Mouse (Mus musculus): Measurements from ENCODE around the gene Fgf15. TPM values are rescaled to one million over a fixed set of nuclear protein-coding genes. Genes with fewer than 3 reads are reported as not detected.
A peak's percentile ranks its signal among the peaks of the same experiment; 100 is the strongest.

Gene Fgf15
- total RNA-seq, 2 experiments from 2014 or later = not detected

DNA sequence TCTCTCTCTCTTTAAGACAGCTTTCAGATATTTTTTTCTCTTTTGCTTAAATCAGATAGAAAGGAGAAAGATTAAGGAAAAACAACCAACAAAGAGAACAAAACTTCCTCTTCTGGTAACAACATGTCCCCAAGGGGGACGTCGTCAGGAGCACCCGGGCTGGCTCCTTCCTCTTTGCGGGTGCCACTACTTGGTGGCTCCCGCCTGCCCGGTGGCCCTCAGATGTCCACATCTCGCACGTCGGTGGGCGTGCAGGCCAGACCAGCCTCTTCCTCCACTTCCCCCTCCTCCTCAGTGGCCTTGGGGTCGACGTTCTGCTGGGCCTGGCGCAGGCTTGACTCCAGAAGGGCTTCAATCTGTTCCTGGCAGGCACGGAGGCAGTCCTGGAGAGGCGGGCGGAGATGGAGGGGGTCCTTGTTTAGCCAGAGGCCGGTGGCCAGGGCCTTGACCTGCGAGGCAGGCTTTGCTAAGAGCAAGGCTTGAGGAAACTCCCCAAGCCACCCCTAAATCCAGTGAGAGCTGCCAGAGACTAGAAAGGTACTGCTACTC is 36.1 kb downstream of the Fgf15 start:
- no peak for DNase-seq

DNA sequence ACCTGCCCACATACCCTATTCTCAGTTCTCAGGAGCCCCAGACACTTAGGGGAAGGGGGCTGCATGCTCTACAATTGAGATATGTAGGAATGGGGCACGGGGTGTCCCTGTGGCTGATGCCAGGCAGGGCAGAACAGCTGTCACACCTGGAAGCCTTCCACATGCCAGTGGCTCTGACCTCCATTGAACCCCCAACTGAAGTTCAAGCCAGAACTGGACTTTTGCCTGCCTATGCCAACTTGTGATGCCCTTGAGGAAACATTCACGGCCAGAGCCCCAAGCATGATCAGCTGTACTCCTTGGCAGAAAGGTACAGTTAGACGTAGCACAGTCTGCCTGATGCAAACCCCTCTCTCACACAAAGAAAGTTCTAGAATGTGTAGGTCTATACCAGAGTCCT is 37.0 kb downstream of the Fgf15 start:
- peak; percentile 43 to 50 for DNase-seq

DNA sequence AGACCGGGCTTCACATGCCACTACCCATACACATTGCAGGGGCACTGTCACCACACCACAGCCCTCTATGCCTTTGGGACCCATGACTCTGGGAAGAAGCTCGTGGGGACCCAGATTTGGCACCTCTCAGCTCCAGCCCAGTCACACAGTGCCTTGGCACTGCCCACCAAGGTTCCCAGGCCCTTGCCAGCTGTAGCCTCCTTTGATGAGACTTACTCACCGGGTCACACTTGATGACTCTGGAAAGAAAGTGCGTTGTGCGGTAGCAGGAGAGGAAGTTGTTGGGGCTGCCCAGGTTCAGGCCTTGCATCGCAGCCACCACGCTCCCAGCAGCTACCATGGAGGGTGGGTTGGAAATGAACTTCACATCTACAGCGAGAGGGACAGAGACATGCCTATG is 37.5 kb downstream of the Fgf15 start:
- DNase-seq = peak; percentile 59 to 69

DNA sequence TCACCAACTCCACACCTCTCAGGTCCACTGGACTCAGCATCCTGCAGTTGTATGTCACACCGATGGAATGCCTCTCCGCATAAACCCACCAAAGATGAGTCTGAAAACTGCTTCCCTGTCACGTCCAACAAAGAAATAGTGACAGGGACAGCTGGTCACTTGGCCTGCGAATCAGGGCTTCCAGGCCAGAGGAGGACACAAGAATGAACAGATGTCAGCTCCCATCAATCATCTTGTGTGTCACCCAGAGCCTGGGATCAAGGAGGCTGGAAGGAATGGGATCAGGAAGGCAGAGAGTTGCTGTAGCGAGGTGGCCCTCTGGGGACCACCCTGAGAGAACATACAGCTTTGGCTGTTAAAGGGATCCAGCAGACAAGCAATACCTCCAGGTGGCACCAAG is 38.6 kb downstream of the Fgf15 start:
- no peak for DNase-seq

DNA sequence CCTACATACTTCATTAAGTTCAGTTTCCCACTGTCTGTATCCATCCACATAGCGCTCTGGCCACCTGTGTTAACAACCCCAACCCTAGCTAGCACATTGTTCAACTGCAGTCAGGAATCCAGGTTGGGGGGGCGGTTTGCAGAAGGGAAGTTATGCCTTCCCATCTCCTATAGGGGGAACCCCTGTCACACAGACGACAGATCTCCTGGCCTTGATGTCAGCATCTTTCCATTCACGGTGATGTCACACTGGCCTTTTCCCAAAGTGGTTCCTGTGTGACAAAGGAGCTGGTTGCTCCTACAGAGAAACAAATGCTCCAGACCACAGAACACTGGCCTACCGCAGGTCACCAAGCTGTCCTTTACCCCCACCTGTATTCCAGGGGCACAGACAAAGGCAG is 39.2 kb downstream of the Fgf15 start:
- peak in 1 of 2 experiments; percentile 42 for DNase-seq

DNA sequence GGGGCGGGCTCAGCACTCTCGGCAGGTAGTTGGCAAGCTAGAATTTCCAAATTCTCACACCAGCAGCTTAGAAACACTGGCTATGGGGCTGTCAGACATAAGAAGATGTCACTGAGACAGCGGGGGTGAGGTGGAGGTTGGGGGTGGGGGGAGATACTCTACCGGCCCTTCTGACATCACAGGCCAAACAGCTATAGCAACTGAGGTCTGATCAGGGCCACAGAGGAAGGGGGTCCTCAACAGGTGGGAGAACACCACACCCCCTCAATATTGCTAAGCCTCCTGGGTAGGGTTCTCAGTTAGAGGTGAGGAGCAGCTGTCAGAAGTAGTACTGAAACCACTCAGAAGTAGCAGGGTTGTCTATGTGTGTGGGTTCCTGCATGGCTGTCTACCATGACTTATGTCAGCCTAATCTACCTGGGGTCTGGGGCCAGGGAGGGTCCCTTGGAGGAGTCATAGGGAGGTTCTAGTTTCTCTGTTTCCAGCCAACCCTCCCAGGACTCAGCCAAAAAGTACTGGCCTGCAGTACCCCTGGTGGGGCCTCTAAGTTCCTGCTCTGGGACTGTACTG is 40.1 kb downstream of the Fgf15 start:
- no peak for DNase-seq

DNA sequence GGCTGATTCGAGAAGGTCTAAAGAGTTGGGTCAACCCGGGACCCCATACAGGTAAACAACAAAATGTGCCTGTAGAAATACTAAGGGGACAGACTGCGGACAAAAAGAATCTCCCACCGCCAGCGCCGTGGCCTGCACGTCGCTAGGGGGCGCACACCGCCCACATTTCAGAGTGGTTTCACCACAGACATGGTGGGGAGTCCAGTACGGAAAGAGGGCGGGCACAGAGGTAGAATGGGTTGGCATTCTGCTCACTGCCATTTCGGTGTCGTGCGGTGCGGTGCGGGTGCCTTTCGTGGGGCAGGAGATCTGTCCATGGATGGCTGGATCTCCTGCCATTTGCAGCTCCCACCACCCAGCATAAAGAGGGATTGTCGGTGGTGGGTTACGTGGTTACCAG is 41.2 kb downstream of the Fgf15 start:
- peak; percentile 92 to 94 for DNase-seq

DNA sequence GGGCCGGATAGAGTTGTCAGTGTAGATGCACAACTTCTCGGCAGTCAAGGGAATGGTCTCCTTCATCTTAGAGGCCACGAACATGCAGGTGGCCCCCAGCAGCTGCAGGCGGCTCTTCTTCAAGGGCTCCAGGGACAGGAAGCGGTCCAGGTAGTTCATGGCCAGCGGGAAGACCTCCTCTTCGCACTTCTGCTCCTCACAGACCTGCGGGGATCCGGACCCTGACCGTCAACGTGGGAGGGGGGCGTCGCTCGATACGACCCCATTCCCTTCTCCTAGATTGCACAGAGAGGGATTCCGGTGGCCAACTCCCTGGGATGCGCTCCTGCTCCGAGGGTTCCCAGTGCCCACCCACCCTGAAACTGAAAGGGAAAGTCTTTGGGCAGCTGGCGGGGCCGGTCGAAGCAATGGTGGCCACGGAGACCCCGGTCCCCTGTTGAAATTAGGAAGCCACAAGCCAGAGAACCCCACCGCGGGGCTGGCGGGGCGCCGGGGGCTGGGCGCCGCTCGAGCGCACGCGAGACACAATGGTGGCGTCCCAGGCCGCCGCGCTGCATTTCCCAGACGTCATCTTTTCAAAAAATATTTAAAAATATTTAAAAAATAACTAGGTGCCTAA is 41.7 kb downstream of the Fgf15 start:
- DNase-seq = peak in 1 of 2 experiments; percentile 44

DNA sequence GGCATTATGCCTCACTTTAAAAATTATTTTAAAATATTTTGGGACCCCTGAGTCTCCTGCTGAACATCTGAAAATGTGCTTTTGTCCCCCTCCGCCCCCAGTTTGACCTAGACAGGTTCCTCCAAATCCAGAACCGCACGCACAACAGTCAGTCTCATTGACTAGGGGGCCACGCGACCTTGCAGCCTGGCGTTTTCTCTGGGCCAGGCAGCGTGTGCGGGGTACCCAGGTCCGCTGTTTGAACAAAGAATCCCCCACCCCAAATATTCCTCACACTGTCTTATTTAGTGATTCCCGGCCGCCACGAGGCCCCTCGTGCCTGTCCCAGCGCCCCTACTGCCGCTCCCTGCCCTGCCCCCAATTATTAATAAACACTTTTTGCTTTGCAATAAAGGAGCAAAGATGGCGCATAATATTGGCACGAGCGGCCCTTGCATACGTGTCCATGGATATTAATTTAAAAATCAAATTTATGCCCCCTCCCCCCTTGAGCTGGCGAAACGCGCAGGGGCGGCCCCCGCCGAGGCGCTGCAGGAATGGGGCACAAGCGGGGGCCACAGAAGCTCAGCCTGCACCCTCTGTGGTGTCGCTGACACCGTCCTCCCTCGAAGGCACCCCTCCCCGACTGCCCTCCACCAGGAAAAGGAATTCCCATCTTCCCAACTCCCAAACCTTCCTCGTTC is 42.5 kb downstream of the Fgf15 start:
- DNase-seq = peak in 1 of 2 experiments; percentile 47

DNA sequence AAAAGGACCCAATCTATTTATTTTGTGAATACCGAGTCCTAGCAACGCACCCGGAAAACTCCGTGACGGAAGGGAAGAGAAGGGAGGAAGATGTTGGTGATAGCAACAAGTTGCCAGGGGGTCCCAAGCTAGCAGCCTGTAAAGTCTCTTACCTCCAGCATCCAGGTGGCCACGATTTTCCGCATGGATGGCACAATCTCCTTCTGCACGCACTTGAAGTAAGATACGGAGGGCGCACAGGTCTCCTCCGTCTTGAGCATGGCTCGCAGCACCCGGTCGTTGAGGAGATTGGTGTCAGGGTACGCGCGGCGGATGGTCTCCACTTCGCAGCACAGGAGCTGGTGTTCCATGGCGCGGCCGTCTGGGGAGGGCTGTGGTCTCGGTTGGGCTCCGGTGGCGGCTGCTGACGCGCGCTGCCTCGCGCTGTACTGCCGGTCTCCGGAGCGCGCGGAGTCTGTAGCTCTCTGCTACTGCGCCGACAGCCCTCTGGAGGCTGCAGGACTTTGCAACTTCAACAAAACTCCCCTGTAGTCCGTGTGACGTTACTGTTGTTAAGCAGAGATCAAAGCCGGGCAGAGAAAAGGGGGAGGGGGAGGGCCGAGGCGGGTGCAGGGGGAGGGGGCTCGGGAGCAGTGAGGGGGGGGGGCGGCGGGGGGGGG is 43.1 kb downstream of the Fgf15 start, which contains the start of gene Ccnd1:
Ccnd1 (minus strand) TSS at position 582 of the 659 bp plus-strand sequence.
- DNase-seq = peak; percentile 81 to 87

DNA sequence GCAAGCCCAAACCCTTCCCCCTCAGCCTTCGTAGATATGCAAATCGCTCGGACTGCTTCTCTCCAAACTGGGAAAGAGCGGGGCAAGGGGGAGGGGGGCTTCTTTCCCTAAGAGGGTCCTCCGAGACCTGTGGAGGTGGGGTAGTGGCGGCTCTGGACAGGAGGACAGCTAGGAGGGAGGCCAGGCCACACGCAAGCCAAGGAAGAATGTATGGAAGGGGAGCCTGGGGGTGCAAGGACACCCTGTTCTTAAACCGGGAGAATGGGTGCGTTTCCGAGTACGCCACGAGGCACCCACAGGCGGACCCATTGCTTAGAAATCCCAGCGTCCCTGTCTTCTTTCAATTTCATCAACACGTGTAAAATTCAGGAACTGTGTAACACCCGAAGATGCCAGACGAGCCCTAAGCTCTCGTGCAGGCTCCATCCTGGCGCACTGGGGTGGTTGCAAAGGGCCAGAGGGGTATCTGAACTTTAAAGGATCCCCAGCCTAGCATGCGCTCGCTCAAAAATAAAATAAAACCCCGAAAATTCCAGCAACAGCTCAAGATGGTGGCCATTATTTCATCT is 43.8 kb downstream of the Fgf15 start:
- peak in 1 of 2 experiments; percentile 45 for DNase-seq

DNA sequence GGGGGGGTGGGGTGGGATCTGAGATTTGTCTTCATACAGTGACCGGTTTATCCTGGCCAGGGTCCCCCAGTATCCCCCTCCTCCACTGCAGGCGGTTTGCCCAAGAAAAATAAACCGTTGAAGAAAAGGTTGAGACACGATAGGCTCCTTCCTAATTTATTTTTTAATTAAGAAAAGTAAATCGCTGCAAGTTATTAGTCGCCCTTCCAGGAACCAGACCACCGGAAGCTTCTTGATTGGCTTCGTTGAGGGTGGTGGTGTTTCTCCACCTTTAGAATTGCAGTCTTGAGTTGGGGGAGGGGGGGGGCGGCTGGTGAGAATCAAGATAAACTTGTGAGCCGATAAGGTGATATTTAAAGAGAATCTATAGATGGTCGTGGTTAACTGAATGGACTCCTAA is 44.3 kb downstream of the Fgf15 start:
- no peak for DNase-seq

DNA sequence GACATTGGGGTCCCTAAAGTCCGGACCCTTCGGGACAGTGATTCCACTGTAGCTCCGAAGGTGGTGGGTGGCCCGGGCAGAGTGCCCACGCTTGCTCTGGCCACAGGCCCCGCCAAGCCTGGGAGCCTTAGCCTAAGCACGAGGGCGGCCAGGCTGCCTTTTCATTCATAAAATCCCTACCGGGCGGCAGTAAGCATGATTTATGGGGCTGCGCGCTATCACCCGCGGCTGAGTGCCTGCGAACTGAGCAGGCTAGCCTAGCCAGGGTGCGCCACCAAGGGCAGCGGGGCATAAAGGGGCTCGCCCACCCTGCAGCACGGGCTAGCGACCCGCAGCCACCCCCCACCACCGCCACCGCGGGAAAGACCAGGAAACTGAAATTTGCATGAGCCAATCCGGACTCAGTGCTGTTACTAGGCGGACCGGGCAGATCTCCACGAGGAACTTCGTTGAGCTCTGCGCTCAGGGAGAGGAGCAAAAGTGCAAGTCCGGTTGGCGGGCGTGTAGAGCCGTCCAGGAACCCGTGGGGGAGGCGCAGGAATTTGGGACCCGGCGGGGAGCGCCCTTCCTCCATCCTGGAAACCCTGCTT is 45.0 kb downstream of the Fgf15 start:
- DNase-seq = peak; percentile 93 to 95

DNA sequence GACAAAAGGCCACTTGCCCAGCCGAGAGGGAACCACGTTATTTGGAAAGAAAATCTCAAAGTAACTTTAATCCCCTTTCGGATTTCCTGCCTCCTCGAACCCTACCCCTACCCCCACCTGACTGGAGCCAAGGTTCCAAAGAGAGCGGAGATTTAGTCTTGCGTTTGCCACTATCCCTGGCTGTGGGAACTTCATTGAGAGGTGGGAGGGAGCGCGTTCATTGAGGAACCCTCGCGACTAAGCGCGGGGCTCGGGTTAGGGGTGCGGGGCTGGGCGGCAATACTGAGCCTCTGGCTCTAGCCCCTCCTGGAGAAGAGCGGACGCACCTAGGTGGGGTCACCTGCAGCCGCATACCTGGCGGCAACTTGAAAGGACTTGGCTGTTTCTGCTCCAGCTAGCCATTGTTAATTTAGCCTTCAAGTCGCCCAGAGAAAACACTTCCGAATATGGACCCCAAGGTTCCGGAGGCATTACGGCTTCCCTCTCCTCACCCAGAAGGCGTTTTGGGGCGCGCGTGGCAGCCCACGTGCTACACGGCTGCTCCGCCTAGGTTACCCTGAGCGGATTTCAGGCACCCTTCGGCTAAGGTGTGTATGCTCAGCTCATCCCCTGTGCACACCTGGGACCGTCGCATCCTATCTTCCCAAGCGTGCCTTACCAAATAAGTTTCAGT is 45.9 kb downstream of the Fgf15 start:
- peak; percentile 30 to 49 for DNase-seq

DNA sequence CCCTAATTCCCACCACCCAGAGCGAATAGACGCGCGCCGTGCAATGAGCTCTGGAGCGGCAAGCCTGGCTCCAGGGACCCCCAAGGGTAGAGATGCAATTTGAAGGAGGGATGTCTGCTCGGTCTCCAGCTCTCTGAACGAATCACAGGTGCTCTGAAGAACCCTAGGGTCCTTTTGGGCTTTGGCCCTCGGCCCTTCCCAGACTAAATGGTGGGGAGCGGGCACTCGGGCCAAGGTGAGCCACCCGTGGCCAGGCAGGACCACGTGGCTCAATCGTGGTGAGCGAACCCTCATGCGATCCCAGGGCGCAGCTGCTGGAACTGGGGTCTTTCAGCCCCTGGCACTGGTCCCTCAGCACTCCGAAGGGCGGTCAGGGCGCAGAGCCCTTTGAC is 46.4 kb downstream of the Fgf15 start:
- DNase-seq = peak in 1 of 2 experiments; percentile 33

DNA sequence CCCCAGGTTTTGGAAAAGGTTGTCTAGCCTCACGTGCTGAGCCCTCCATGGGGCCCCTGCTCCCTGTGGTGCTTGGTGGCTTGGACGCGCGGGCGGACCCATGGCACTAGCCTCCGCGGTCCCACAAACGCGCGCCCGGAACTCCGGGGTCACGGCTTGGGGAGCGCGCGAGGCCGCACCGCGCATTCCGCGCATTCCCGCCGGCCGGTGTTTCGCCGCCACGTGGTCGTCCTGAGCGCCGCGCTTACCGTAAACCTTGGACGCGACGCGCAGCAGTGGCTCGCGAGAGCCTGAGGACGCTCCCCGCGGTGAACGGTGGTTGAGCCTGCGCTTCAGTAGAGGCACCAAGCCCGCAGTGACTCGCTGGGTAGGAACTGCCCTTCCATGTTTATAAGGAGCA is 46.9 kb downstream of the Fgf15 start:
- DNase-seq = peak; percentile 88 to 91

Other genes with a start within 250 kb of the Fgf15 start
- gene Ano1, start 144.6 kb upstream of the Fgf15 start, total RNA-seq (2021) = 10 to 100 TPM; 20.9 to 25.4 TPM
- gene Fgf3, start 58.4 kb upstream of the Fgf15 start, total RNA-seq (2021) = under 1 TPM; 0.30 to 0.89 TPM
- not detected for gene Fgf4, start 49.2 kb upstream of the Fgf15 start, total RNA-seq (2021)
- gene LTO1, start 18.6 kb downstream of the Fgf15 start, total RNA-seq (2021) = 10 to 100 TPM; 20.5 to 24.1 TPM
- gene Ccnd1, start 43.4 kb downstream of the Fgf15 start, total RNA-seq (2021) = 100 to 1,000 TPM; 121 to 178 TPM